Mouse (Mus musculus): Measurements from ENCODE around the gene Baiap2. TPM values are rescaled to one million over a fixed set of nuclear protein-coding genes. Genes with fewer than 3 reads are reported as not detected.

The Baiap2 gene
- total and polyA plus RNA-seq, 3 experiments = 3.4 to 6.7 (median 6.1) TPM

DNA sequence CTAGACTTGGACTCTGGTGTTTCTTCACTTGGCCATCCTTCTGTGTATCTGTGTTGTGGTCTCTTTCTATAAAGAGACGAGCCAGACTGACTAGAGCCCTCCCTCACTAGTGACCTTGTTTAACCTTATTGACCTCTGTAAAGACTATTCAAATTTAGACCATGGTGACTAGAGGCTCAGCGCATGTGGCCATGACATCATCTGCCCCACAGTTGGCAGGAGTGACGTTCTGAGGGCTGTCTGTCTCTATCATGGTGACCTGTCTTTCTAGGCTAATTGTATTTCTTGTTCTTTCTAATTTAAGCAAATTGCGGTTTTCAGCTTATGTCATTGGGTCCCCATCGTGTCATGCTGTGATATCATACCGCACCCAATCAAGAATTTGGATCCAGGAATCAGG is 8.8 kb downstream of the Baiap2 start:
- dilution Hi-C loops (cut with MboI; ENCODE audit: extremely low pct_ligation_motif_present, extremely low pct_unique_long_range_greater_than_20kb, low sequenced_read_pairs) (no loop called here), in situ Hi-C loops (cut with MboI; ENCODE audit: low pct_ligation_motif_present, low pct_unique_long_range_greater_than_20kb, low sequenced_read_pairs) (no loop called here)
- Histone ChIP-seq H3K79me2 (replicated peaks; ENCODE audit: control insufficient read depth, extremely low read depth, insufficient read depth, poor library complexity, severe bottlenecking) (no peaks in the 10 kb centered on the region), H3K9me3 (replicated peaks; ENCODE audit: low read length) (no peaks in the 10 kb centered on the region), H3K36me3 (replicated peaks in 1 of 2; ENCODE audit: control insufficient read depth in 1 of 2, insufficient read depth in 1 of 2, low read length in 1 of 2) (no peaks in the 10 kb centered on the region), H3K4me2 (ENCODE audit: insufficient read depth, low read depth, poor library complexity, severe bottlenecking) (no peak overlapping the region), H3K9ac (ENCODE audit: insufficient read depth, low read depth) (no peak overlapping the region), H3K27me3 (replicated peaks) (no peaks in the 10 kb centered on the region), H3K4me1 (ENCODE audit: control insufficient read depth in 1 of 2, insufficient read depth in 2 of 2) (peaks cover 29 to 78% of the 10 kb centered on the region in 2 experiments), H3K27ac (ENCODE audit: insufficient read depth, low read depth) (no peak overlapping the region), H3K4me3 (replicated peaks in 1 of 3; ENCODE audit: low read depth in 2 of 3, low read length in 2 of 3, poor library complexity in 1 of 3) (no peak overlapping the region)
- peak; percentile 46; the same call in 1 of the 2 replicates for TF ChIP-seq EP300 (IDR thresholded peaks at IDR 0.05; ENCODE audit: low read length)
- no peak for TF ChIP-seq MAX (IDR thresholded peaks at IDR 0.05; ENCODE audit: low read length)
- TF ChIP-seq MAFK (IDR thresholded peaks at IDR 0.05; ENCODE audit: insufficient replicate concordance, low read length) = no peak
- TF ChIP-seq TCF12 (IDR thresholded peaks at IDR 0.05; ENCODE audit: low read depth, low read length) = 0 out of 2 replicates have a peak, but pooled peaks have one; percentile 16
- no peak for TF ChIP-seq ELF1 (IDR thresholded peaks at IDR 0.05; ENCODE audit: low read depth, low read length)
- peak; percentile 68 for TF ChIP-seq ETS1 (conservative IDR thresholded peaks at IDR 0.05; ENCODE audit: low read depth, low read length)
- TF ChIP-seq MYC (IDR thresholded peaks at IDR 0.05; ENCODE audit: low read depth, low read length) = 0 out of 2 replicates have a peak, but pooled peaks have one; percentile 36
- no peak for TF ChIP-seq POLR2A (IDR thresholded peaks at IDR 0.05; ENCODE audit: low read depth, low read length)
- 0 out of 2 replicates have a peak, but pooled peaks have one; percentile 30 for TF ChIP-seq JUND (conservative IDR thresholded peaks at IDR 0.05; ENCODE audit: low read depth, low read length)
- TF ChIP-seq BHLHE40 (IDR thresholded peaks at IDR 0.05; ENCODE audit: low read depth, low read length) = 0 out of 2 replicates have a peak, but pooled peaks have one; percentile 8
- no peak for TF ChIP-seq ZKSCAN1 (IDR thresholded peaks at IDR 0.05; ENCODE audit: borderline replicate concordance, low read depth, low read length)
- no peak for TF ChIP-seq CHD1 (IDR thresholded peaks at IDR 0.05; ENCODE audit: low read depth, low read length)
- peak; percentile 32; the same call in 1 of the 2 replicates for TF ChIP-seq JUN (IDR thresholded peaks at IDR 0.05; ENCODE audit: insufficient read depth, low read depth, low read length)
- peak; percentile 25 for DNase-seq (ENCODE audit: extremely low read depth)

DNA sequence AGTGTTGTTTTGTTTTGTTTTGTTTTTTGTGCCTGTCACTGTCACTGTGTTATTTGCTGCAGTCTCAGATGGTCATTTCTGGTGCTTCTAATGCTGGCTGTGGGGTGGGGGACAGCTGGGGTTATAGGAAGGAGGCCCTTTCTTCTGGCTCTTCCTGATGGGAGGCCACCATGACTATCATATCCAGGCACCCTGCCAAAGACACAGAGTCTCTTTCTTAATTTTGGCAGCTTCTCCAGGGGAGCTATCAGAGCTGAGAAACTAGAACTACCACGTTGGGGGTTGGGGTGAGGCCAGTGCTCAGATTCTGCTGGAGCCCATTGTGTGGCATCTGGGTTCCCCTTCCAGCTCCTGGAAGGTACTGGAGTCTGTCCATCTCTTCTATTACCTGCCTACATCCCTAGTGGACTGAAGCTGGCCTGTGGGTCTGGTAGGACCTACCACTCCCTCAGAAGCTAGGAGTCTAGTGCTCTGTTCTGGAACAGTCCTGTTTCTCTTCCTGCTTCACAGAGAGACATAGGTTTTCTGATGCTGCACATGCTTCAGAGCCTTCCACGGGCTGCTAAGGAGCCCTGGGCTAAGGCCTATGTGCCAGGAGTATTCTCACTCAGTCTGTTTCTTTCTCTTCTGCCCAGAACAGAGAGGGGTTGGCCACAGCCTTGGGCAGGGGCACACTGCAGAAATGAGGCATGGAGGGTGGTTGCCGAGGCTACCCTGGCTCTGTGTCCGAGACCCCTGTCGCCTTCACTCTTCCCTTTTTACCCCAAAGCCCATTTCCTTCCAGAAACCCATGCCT is 10.1 kb downstream of the Baiap2 start:
- dilution Hi-C loops (cut with MboI; ENCODE audit: extremely low pct_ligation_motif_present, extremely low pct_unique_long_range_greater_than_20kb, low sequenced_read_pairs) (no loop called here), in situ Hi-C loops (cut with MboI; ENCODE audit: low pct_ligation_motif_present, low pct_unique_long_range_greater_than_20kb, low sequenced_read_pairs) (no loop called here)
- H3K4me2 ChIP-seq (ENCODE audit: insufficient read depth, low read depth, poor library complexity, severe bottlenecking) = no peak overlapping the region
- DNase-seq (ENCODE audit: extremely low read depth) = no peak
- H3K9me3 ChIP-seq (replicated peaks; ENCODE audit: low read length) = no peaks in the 10 kb centered on the region
- peaks cover 29 to 77% of the 10 kb centered on the region in 2 experiments for H3K4me1 ChIP-seq (ENCODE audit: control insufficient read depth in 1 of 2, insufficient read depth in 2 of 2)
- no peak overlapping the region for H3K9ac ChIP-seq (ENCODE audit: insufficient read depth, low read depth)
- no peaks in the 10 kb centered on the region for H3K36me3 ChIP-seq (replicated peaks in 1 of 2; ENCODE audit: control insufficient read depth in 1 of 2, insufficient read depth in 1 of 2, low read length in 1 of 2)
- H3K27ac ChIP-seq (ENCODE audit: insufficient read depth, low read depth) = no peak overlapping the region
- no peak for TF ChIP-seq CHD2 (IDR thresholded peaks at IDR 0.05; ENCODE audit: low read length)
- no peak for TF ChIP-seq MAZ (IDR thresholded peaks at IDR 0.05; ENCODE audit: low read depth, low read length)
- TF ChIP-seq KAT2A (IDR thresholded peaks at IDR 0.05; ENCODE audit: insufficient replicate concordance, low read length) = no peak
- no peak for TF ChIP-seq SIN3A (IDR thresholded peaks at IDR 0.05; ENCODE audit: low read length)
- no peak for TF ChIP-seq CTCF (conservative IDR thresholded peaks at IDR 0.05 in 1 of 2, IDR thresholded peaks at IDR 0.05 in 1 of 2; ENCODE audit: low read depth in 2 of 2, low read length in 2 of 2)
- TF ChIP-seq SMC3 (IDR thresholded peaks at IDR 0.05; ENCODE audit: low read depth, low read length) = no peak
- no peak for TF ChIP-seq E2F4 (IDR thresholded peaks at IDR 0.05; ENCODE audit: insufficient replicate concordance, low read depth, low read length)
- TF ChIP-seq GABPA (IDR thresholded peaks at IDR 0.05; ENCODE audit: insufficient replicate concordance, low read depth, low read length) = no peak
- no peak for TF ChIP-seq TBP (conservative IDR thresholded peaks at IDR 0.05; ENCODE audit: low read depth, low read length)
- TF ChIP-seq POLR2AphosphoS2 (IDR thresholded peaks at IDR 0.05; ENCODE audit: low read depth, low read length) = no peak
- no peak for TF ChIP-seq EP300 (IDR thresholded peaks at IDR 0.05; ENCODE audit: low read length)
- TF ChIP-seq ZC3H11A (IDR thresholded peaks at IDR 0.05; ENCODE audit: low read depth, low read length) = no peak
- TF ChIP-seq TCF12 (IDR thresholded peaks at IDR 0.05; ENCODE audit: low read depth, low read length) = no peak
- no peak for TF ChIP-seq MYC (IDR thresholded peaks at IDR 0.05; ENCODE audit: low read depth, low read length)
- no peaks in the 10 kb centered on the region for H3K79me2 ChIP-seq (replicated peaks; ENCODE audit: control insufficient read depth, extremely low read depth, insufficient read depth, poor library complexity, severe bottlenecking)
- H3K4me3 ChIP-seq (replicated peaks in 1 of 3; ENCODE audit: low read depth in 2 of 3, low read length in 2 of 3, poor library complexity in 1 of 3) = no peak overlapping the region
- H3K27me3 ChIP-seq (replicated peaks) = no peaks in the 10 kb centered on the region

Measured in CH12.LX (cell line).